Mouse (Mus musculus) liver, embryonic 16.5 days (tissue): ENCODE data around the gene Eomes. TPM values are rescaled to one million over a fixed set of nuclear protein-coding genes. Genes with fewer than 3 reads are reported as not detected.

Experiments
- ATAC-seq: fragments of 200-750 bp; cut with Nextera tagmentation; 2 replicates; pipeline ENCODE4 v1.8.0; 2017; ENCODE audit warnings: low read depth, mild to moderate bottlenecking, moderate number of reproducible peaks, moderate library complexity
- H3K27ac ChIP-seq: fragments of 300-500 bp; sonication (generic); 2 replicates; pipeline ENCODE4 v1.5.1; 2014; ENCODE audit warnings: mild to moderate bottlenecking, low read length
- H3K27me3 ChIP-seq: fragments of 300-500 bp; sonication (generic); 2 replicates; pipeline ENCODE4 v1.6.1; 2014; ENCODE audit warnings: low read depth, low read length, mixed read lengths; ENCODE audit not compliant: control insufficient read depth, insufficient read depth
- H3K36me3 ChIP-seq: fragments of 300-500 bp; sonication (generic); 2 replicates; pipeline ENCODE4 v1.6.1; 2014; ENCODE audit warnings: mild to moderate bottlenecking; ENCODE audit not compliant: control insufficient read depth, insufficient read depth
- H3K4me1 ChIP-seq: fragments of 300-500 bp; sonication (generic); 2 replicates; pipeline ENCODE4 v1.6.1; 2014; ENCODE audit warnings: low read depth, low read length, mixed read lengths; ENCODE audit not compliant: control insufficient read depth
- H3K4me2 ChIP-seq: fragments of 300-500 bp; sonication (generic); 2 replicates; pipeline ENCODE4 v1.6.1; 2014; ENCODE audit warnings: low read depth, low read length, mixed read lengths
- H3K4me3 ChIP-seq: fragments of 300-500 bp; sonication (generic); 2 replicates; pipeline ENCODE4 v1.5.1; 2014; ENCODE audit warnings: low read depth, mild to moderate bottlenecking, low read length
- H3K9ac ChIP-seq: fragments of 300-500 bp; sonication (generic); 2 replicates; pipeline ENCODE4 v1.6.1; 2014; ENCODE audit warnings: low read depth, low read length
- H3K9me3 ChIP-seq: fragments of 300-500 bp; sonication (generic); replicated peaks from 2 replicates; pipeline ENCODE4 v1.6.1; 2016; ENCODE audit warnings: low read length; ENCODE audit not compliant: control insufficient read depth
- WGBS: fragments of 180-500 bp; shearing (Covaris S2); extraction: QIAGEN DNeasy Blood & Tissue Kit; methylation state at CpG from one replicate; pipeline ENCODE4 v1.1.7; 2014; ENCODE audit not compliant: insufficient replicate concordance; 5-methylcytosine and 5-hydroxymethylcytosine counted together
- polyA plus RNA-seq: library from polyadenylated mRNA; unstranded; fragments of >200 nt; fragmentation: Nextera tagmentation; extraction: Ambion mirVana; gene quantifications from 2 replicates; pipeline ENCODE4 v1.2.1, GENCODE M21; 2015

Eomes gene
- polyA plus RNA-seq, 1 experiment from 2014 or later, result not detected

DNA sequence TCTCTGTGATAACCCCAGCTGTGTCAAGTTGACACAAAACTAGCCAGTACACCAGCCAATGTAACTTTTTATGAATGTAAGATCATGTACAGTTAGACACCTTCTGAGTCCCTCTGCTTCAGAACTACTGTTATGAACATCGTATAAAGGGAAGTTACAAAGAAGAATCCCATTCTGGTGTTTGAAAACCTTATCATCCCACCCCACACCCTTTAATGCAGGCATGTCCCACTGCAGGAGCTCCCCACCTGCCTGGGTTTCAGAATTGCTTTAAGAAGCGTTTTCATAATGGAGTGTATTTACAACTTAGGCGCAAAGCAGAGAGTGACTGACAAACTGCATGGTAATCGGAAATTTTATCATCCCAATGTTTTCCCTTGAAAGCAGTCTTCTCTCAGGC is 13.2 kb downstream of the Eomes start:
- H3K36me3 ChIP-seq, result no peaks in the 10 kb centered on the region
- H3K27me3 ChIP-seq, result peaks cover 48% of the 10 kb centered on the region
- 50% methylated on average over 4 of the region's 4 CpGs for WGBS
- no peak overlapping the region for H3K4me2 ChIP-seq
- no peak for ATAC-seq
- H3K27ac ChIP-seq, result no peak overlapping the region
- peaks cover under 1% of the 10 kb centered on the region; the same call in 1 of the 2 replicates for H3K4me1 ChIP-seq
- no peak overlapping the region for H3K4me3 ChIP-seq
- H3K9me3 ChIP-seq, result no peaks in the 10 kb centered on the region
- no peak overlapping the region for H3K9ac ChIP-seq

DNA sequence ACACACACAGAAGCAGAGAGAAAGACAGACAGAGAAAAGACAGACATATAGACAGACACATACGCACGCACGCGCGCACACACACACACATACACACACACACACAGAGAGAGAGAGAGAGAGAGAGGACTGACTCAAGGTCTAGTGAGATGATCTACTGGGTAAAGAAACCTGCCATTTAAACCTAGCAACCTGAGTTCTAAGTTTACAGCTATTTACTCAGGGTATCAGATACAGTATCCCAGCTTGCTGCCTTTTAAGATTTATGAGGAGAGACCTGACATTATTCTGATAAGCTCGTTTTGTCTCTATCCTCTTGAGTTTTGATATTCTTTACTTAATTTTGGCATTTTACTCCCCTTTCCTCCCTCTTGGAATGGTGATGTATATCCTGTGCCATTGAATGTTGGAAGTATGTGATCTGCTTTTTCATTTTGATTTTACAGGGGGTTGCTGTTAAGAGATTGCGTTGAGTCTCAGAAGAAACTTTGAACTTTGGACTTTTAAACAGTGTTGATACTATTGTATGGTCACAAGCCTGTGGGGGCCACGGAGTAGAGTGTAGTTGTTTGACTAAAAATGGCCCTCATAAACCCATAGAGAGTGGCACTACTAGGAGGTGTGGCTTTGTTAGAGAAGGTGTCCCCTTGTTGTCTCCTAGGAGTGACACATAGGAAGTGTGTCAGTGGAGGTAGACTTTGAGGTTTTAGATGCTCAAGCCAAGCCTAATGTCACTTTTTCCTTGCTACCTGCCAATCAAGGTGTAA is 15.1 kb downstream of the Eomes start:
- Histone ChIP-seq H3K9me3 (no peaks in the 10 kb centered on the region), H3K4me3 (no peak overlapping the region), H3K36me3 (no peaks in the 10 kb centered on the region), H3K4me2 (no peak overlapping the region), H3K9ac (no peak overlapping the region), H3K4me1 (peaks cover 8% of the 10 kb centered on the region), H3K27ac (no peak overlapping the region), H3K27me3 (peaks cover 29% of the 10 kb centered on the region)
- WGBS, result 69% methylated on average over 8 of the region's 8 CpGs
- ATAC-seq, result no peak

DNA sequence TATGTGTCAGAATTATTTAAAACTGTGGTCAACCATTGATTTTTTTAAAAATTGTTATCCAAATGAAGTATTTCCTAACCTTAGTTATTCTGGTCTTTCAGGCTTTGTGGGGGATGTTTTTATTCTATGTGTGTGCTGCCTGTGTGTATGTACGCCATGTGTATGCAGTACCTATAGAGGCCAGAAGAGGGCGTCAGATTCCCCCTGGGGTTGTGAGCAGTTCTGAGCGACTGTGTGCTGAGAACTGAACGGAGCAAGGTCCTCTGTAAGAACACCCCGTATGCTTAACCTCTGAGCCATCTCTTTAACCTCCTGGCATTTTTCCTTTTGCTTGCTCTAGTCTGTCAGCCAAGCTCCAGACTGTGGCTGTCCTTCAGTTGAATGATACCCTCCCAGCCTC is 16.1 kb downstream of the Eomes start:
- Histone ChIP-seq H3K4me1 (peaks cover 8% of the 10 kb centered on the region), H3K27ac (no peak overlapping the region), H3K9me3 (no peaks in the 10 kb centered on the region), H3K4me3 (no peak overlapping the region), H3K36me3 (no peaks in the 10 kb centered on the region), H3K9ac (no peak overlapping the region), H3K4me2 (no peak overlapping the region), H3K27me3 (peaks cover 19% of the 10 kb centered on the region)
- no peak for ATAC-seq
- WGBS, result 76% methylated on average over 5 of the region's 5 CpGs

DNA sequence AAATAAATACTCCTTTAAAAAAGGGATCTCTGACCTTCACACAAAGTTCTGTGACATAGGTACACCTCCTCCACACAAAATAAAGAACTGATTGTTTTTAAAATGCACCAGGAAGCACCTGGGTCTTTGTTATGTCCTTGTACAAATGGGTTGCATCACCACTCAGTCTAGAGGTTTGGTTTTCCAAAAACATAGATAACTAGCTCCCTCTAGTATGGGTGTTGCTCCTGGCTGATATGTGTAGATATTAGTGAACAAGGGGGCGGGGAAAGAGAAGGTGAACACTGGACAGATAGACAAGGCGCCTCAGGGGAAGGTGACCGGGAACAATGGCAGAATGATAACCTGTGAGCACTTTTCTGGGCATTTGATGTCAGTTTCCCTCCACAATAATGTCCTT is 17.9 kb downstream of the Eomes start:
- Histone ChIP-seq H3K9me3 (no peaks in the 10 kb centered on the region), H3K4me2 (no peak overlapping the region), H3K9ac (no peak overlapping the region), H3K27me3 (peaks cover 4% of the 10 kb centered on the region; the same call in 1 of the 2 replicates), H3K36me3 (no peaks in the 10 kb centered on the region), H3K4me3 (no peak overlapping the region), H3K4me1 (peaks cover 8% of the 10 kb centered on the region), H3K27ac (no peak overlapping the region)
- ATAC-seq, result peak; percentile 80
- 28% methylated on average over 3 of the region's 3 CpGs for WGBS

DNA sequence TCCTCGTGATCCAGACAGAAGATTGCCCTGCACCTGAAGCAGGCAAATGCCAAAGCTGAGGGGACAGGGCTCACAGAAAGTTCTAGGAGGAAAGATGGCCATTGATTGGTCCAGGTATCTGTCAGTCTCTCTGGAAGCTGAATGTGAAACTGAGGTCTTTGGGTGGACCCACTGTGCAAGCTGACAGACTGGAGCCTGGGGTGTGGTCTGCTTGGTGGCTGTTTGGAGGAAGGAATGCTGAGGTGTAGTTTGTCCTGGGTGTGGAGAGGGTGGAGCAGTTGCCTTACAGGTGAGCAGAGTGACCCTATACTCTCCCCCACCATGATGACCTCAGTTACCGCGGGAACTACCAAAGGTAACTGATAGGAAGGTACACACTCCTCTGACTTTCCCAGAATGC is 18.9 kb downstream of the Eomes start:
- Histone ChIP-seq H3K4me2 (no peak overlapping the region), H3K4me1 (peaks cover 8% of the 10 kb centered on the region), H3K9me3 (no peaks in the 10 kb centered on the region), H3K4me3 (no peak overlapping the region), H3K27me3 (no peaks in the 10 kb centered on the region), H3K27ac (no peak overlapping the region), H3K36me3 (no peaks in the 10 kb centered on the region), H3K9ac (no peak overlapping the region)
- WGBS, result 68% methylated on average over 3 of the region's 3 CpGs
- ATAC-seq, result no peak

DNA sequence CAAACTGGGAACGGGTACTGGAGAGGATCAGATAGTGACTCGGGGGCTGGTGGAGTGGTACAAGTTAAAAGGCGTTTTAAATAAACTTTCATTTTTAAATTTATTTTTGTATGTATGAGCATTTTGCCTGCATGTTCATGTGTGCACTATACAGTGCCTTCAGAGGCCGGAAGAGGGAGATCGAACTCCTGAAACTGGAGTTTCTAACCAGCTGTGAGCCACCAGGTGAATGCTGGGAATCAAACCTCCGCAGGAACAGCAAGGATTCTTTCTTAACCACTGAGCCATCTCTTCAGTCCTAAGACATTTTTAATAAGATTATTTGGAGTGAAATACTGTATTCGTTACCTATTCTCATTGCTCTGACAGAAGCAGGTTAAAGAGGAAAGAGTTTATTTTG is 20.0 kb downstream of the Eomes start:
- Histone ChIP-seq H3K9ac (no peak overlapping the region), H3K4me2 (no peak overlapping the region), H3K4me3 (no peak overlapping the region), H3K36me3 (no peaks in the 10 kb centered on the region), H3K27me3 (no peaks in the 10 kb centered on the region), H3K27ac (no peak overlapping the region), H3K9me3 (no peaks in the 10 kb centered on the region), H3K4me1 (peaks cover 8% of the 10 kb centered on the region)
- ATAC-seq, result no peak
- 62% methylated on average over 7 of the region's 7 CpGs for WGBS

DNA sequence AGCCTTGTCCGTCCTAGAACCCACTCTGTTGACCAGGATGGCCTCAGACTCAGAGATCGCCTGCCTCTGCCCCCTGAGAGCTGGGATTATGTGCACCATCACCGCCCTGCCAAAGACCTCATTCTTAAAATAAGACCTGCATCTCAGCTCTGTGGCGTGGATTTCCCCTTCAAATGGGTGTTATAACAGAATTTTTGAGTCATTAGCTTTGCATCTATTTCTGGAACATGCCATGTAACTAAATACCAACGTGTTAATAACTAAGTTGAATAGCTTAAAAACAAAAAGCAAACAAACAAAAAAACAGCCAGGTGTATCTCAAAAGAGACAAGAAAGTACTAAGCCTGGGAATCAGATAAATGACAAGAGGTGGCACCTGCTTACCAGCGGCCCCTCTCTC is 23.0 kb downstream of the Eomes start:
- no peaks in the 10 kb centered on the region for H3K36me3 ChIP-seq
- H3K9ac ChIP-seq, result no peak overlapping the region
- no peaks in the 10 kb centered on the region for H3K9me3 ChIP-seq
- peaks cover 15% of the 10 kb centered on the region for H3K4me1 ChIP-seq
- H3K4me2 ChIP-seq, result no peak overlapping the region
- WGBS, result 61% methylated on average over 6 of the region's 6 CpGs
- no peak for ATAC-seq
- H3K27ac ChIP-seq, result no peak overlapping the region
- no peaks in the 10 kb centered on the region for H3K27me3 ChIP-seq
- H3K4me3 ChIP-seq, result no peak overlapping the region

DNA sequence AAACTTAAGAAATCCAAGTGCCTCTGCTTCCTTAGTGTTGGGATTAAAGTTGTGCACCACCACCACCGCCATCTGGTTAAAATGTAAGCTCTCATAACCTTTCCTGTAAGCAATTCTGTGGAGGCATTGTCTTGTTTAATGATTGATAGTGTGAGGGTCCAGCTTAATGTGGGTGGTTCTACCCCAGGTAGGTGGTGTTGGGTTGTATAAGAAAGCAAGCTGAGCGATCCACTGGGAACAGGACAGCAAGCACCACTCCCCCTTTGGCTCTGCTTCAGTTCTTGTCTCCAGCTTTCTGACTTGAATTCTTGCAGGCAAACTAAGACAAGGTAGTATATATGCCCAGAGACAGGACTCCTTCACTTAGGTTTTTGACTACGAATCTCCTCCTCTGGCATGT is 26.6 kb downstream of the Eomes start:
- H3K9me3 ChIP-seq, result no peaks in the 10 kb centered on the region
- WGBS, result 64% methylated on average over 3 of the region's 3 CpGs
- no peak overlapping the region for H3K9ac ChIP-seq
- H3K36me3 ChIP-seq, result no peaks in the 10 kb centered on the region
- no peak overlapping the region for H3K27ac ChIP-seq
- peaks cover 22% of the 10 kb centered on the region for H3K4me1 ChIP-seq
- no peaks in the 10 kb centered on the region for H3K27me3 ChIP-seq
- ATAC-seq, result no peak
- no peak overlapping the region for H3K4me2 ChIP-seq
- no peak overlapping the region for H3K4me3 ChIP-seq

DNA sequence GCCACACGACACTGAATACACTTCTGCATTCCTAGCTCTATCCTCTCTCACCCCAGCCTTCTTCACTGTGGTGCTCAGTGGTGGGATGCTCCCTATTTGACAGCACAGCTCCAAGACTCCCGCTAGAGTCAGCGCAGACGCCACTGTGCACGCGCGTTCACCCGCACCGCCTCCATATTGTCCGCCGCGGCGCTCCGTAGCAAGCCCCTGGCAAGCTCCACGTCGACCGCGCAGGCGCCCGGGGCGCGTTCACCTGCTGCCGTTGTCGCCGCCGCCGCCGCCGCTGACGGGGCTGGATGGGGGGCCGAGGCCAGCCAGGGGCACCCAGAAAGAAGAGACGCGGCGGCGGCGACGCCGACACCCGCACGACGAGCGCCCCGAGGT is 28.0 kb downstream of the Eomes start, which contains the start of gene Golga4:
TSS of gene Golga4 (plus strand) at position 248 of the 384 bp plus-strand sequence.
- peak; percentile 87 for ATAC-seq
- no peaks in the 10 kb centered on the region for H3K27me3 ChIP-seq
- under 1% methylated on average over 43 of the region's 43 CpGs for WGBS
- H3K4me3 ChIP-seq, result peak within 1 kb of the TSS; percentile 86
- no peaks in the 10 kb centered on the region for H3K9me3 ChIP-seq
- peaks cover 22% of the 10 kb centered on the region for H3K4me1 ChIP-seq
- H3K4me2 ChIP-seq, result peak within 1 kb of the TSS; percentile 72
- H3K27ac ChIP-seq, result peak within 1 kb of the TSS; percentile 69
- no peaks in the 10 kb centered on the region for H3K36me3 ChIP-seq
- H3K9ac ChIP-seq, result peak within 1 kb of the TSS; percentile 86
